Mouse (Mus musculus) cerebellum, adult 2 months (tissue): ENCODE data around the gene Svopl.

Experiments
- CTCF ChIP-seq: fragments of 200-500 bp; IDR thresholded peaks from 2 replicates; pipeline ENCODE4 v1.5.1; 2011; ENCODE audit warnings: low read depth, mild to moderate bottlenecking, control low read depth, low read length, moderate library complexity, borderline replicate concordance; ENCODE audit not compliant: insufficient read depth
- POLR2A ChIP-seq: fragments of 200-500 bp; IDR thresholded peaks from 2 replicates; pipeline ENCODE4 v1.6.1; 2011; ENCODE audit warnings: low read length, control low read depth, borderline replicate concordance; ENCODE audit not compliant: insufficient read depth

- no peak for TF ChIP-seq POLR2A
- no peak for TF ChIP-seq CTCF
Observed at GRCm38 (mm10) chr6:38073592-38073991, 26.8 kb upstream of the Svopl start.
